Mouse (Mus musculus) spleen, adult 2 months (tissue): ENCODE measurements around the gene Gm20388.

Experiments used
- CTCF ChIP-seq: fragments of 200-500 bp; IDR thresholded peaks from 2 replicates; pipeline ENCODE4 v1.5.1; 2011; ENCODE audit warnings: mild to moderate bottlenecking, inconsistent platforms; ENCODE audit not compliant: insufficient read depth, insufficient read length, insufficient replicate concordance; ENCODE audit errors: extremely low read depth
- POLR2A ChIP-seq: fragments of 200-500 bp; IDR thresholded peaks from 2 replicates; pipeline ENCODE4 v1.6.1; 2011; ENCODE audit warnings: low read depth, low read length, inconsistent platforms

DNA sequence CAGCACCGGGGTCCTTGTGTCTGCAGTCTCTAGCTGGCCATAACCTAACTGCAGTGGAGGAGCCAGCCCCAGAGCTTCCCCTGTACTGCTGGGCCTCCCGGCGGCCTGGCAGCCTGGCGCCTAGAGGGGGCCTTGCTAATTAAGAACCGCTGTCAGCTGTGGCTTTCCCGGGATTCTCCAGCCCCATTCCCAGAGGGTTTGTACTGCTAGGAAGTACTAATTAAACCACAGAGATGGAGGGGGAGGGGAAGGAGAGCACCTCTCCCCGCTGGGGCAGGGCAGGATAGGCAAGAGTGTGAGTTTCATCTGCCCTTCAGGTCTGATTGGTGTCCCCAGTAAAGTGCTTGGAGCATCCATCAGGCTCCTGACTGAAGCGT lies 652.7 kb downstream of the Gm20388 start:
- TF ChIP-seq CTCF, result no peak
- TF ChIP-seq POLR2A, result no peak
